ENCODE assay signal across 10 mouse cellular contexts in genomic region chr1:188468371-188468783, GRCm38 (mm10).
A peak's percentile ranks its signal among the peaks of the same experiment; 100 is the strongest.
DNase-seq lines count a peak whose midpoint lies in the region; ATAC-seq and TF ChIP-seq lines count a peak whose summit lies in the region.
"Had no signal": no experiment of that assay in that cellular context is flagged by ENCODE, and none has a peak within 500 bp of the region (broad histone marks: within the 10 kb centered on the region; RNA-seq: fewer than 3 reads in every experiment).

No protein-coding gene starts in this region.

- peak; percentile 50; the same call in 1 of the 2 replicates for ATAC-seq in neural tube, embryonic 13.5 days (ENCODE audit: low read depth)
- ATAC-seq: inflammation-experienced regulatory T-cells, adult 6 months had no signal

- TF ChIP-seq POLR2A in heart, adult 2 months (IDR thresholded peaks at IDR 0.05; ENCODE audit: insufficient read depth, low read depth, low read length): no peak

- no peak overlapping the region for H3K27ac ChIP-seq in heart, adult 2 months
- no peak overlapping the region; the same call in 1 of the 2 replicates for H3K27ac ChIP-seq in neural tube, embryonic 13.5 days (replicated peaks)

- H3K9ac ChIP-seq in heart, adult 2 months (ENCODE audit: low read depth, low read length): no peak overlapping the region
- H3K9ac ChIP-seq in neural tube, embryonic 13.5 days: no peak overlapping the region

- TF ChIP-seq CTCF in heart, adult 2 months (IDR thresholded peaks at IDR 0.05): no peak

- H3K27me3 ChIP-seq in heart, adult 2 months (ENCODE audit: control insufficient read depth, insufficient read depth, low read length): no peaks in the 10 kb centered on the region
- H3K27me3 ChIP-seq in neural tube, embryonic 13.5 days: no peaks in the 10 kb centered on the region
- H3K27me3 ChIP-seq: megakaryocyte, embryonic 14.5 days had no signal

- no peaks in the 10 kb centered on the region for H3K9me3 ChIP-seq in neural tube, embryonic 13.5 days
- H3K9me3 ChIP-seq: megakaryocyte, embryonic 14.5 days had no signal

- DNase-seq in heart, postnatal 4 days: peak; percentile 25
- no peak for DNase-seq in heart, adult 2 months
- DNase-seq in neural tube, embryonic 10.5 days (ENCODE audit: extremely low spot score, low spot score): no peak
- peak; percentile 67 for DNase-seq in left cerebral cortex, postnatal 4 days
- DNase-seq in telencephalon, adult 2 months (ENCODE audit: low read depth, low spot score): peak; percentile 18
- DNase-seq in adipocyte (ENCODE audit: low spot score): no peak
- no peak for DNase-seq in adrenal gland, postnatal 4 days (ENCODE audit: low spot score in 2 of 2)

- WGBS in heart, adult 2 months: 53% methylated on average over 10 of the region's 10 CpGs
- WGBS in neural tube, embryonic 13.5 days: 61% methylated on average over 10 of the region's 10 CpGs

- no peaks in the 10 kb centered on the region for H3K36me3 ChIP-seq in heart, adult 2 months (ENCODE audit: control insufficient read depth, insufficient read depth, low read length)
- H3K36me3 ChIP-seq in neural tube, embryonic 13.5 days: no peaks in the 10 kb centered on the region

- no peaks in the 10 kb centered on the region for H3K4me1 ChIP-seq in heart, adult 2 months (ENCODE audit: control insufficient read depth, insufficient read depth, low read length)
- peaks cover 6% of the 10 kb centered on the region; the same call in 1 of the 2 replicates for H3K4me1 ChIP-seq in neural tube, embryonic 13.5 days (replicated peaks)

- no peak overlapping the region for H3K4me3 ChIP-seq in heart, adult 2 months
- H3K4me3 ChIP-seq in neural tube, embryonic 13.5 days: no peak overlapping the region
- H3K4me3 ChIP-seq: megakaryocyte, embryonic 14.5 days had no signal

- intact Hi-C loops in heart, adult 2 months (cut with DNase I): no loop called here
- intact Hi-C loops in left cerebral cortex, postnatal 4 days (cut with DNase I): no loop called here

- no peaks in the 10 kb centered on the region for H3K79me2 ChIP-seq in heart, adult 2 months (replicated peaks; ENCODE audit: control insufficient read depth, insufficient read depth, low read length)

- TF ChIP-seq EP300 in heart, adult 2 months (IDR thresholded peaks at IDR 0.05; ENCODE audit: insufficient read depth, low read depth, low read length): no peak

- no peak overlapping the region for H3K4me2 ChIP-seq in neural tube, embryonic 13.5 days

Comparison
In these comparisons a context has a peak if more than half of its experiments do, and no peak if none do; other contexts are left out.
1. DNase-seq: peak in heart, postnatal 4 days (single experiment), left cerebral cortex, postnatal 4 days (single experiment) and telencephalon, adult 2 months (single experiment); none in heart, adult 2 months (0 of 2), neural tube, embryonic 10.5 days (single experiment), adipocyte (single experiment) and adrenal gland, postnatal 4 days (0 of 2).